Mouse (Mus musculus) adipocyte (in vitro differentiated cells): ENCODE results near the gene Napsa.
A peak's percentile ranks its signal among the peaks of the same experiment; 100 is the strongest.

Experiments used
- DNase-seq: peaks from one replicate; pipeline ENCODE4 v3.0.0-alpha.2; 2016; ENCODE audit warnings: low spot score

Napsa gene

GRCm38 (mm10) chr7:44572213-44572701, at the start of gene Napsa:
Gene Napsa (plus strand): TSS chr7:44572380.
- DNase-seq, result no peak

GRCm38 (mm10) chr7:44523056-44523455, 49.1 kb upstream of the Napsa start:
- DNase-seq, result no peak

- no peak for DNase-seq
These were observed 47.7 kb upstream of the Napsa start, which contains the start of gene Mybpc2 for GRCm38 (mm10) chr7:44524502-44524901. Gene Mybpc2 (minus strand): TSS chr7:44524656.

- peak; percentile 84 for DNase-seq
These were observed 46.9 kb upstream of the Napsa start for GRCm38 (mm10) chr7:44525126-44525832.

- DNase-seq, result no peak
These were observed 45.6 kb upstream of the Napsa start for GRCm38 (mm10) chr7:44526414-44527154.

GRCm38 (mm10) chr7:44527483-44528398, 44.4 kb upstream of the Napsa start:
- no peak for DNase-seq

GRCm38 (mm10) chr7:44529518-44529917, 42.7 kb upstream of the Napsa start:
- DNase-seq, result no peak

- DNase-seq, result no peak
These were observed 41.7 kb upstream of the Napsa start for GRCm38 (mm10) chr7:44530507-44530906.

- no peak for DNase-seq
These were observed 41.0 kb upstream of the Napsa start for GRCm38 (mm10) chr7:44531207-44531606.

- no peak for DNase-seq
These were observed 40.0 kb upstream of the Napsa start, which contains the start of gene Spib for GRCm38 (mm10) chr7:44531946-44532732. Gene Spib (minus strand): TSS chr7:44532071.

GRCm38 (mm10) chr7:44532918-44533745, 39.0 kb upstream of the Napsa start:
- DNase-seq, result no peak

- DNase-seq, result no peak
These were observed 38.5 kb upstream of the Napsa start for GRCm38 (mm10) chr7:44533746-44534045.

- DNase-seq, result no peak
These were observed 37.9 kb upstream of the Napsa start for GRCm38 (mm10) chr7:44534242-44534641.

GRCm38 (mm10) chr7:44534656-44535441, 37.3 kb upstream of the Napsa start:
- DNase-seq, result no peak

- no peak for DNase-seq
These were observed 36.3 kb upstream of the Napsa start for GRCm38 (mm10) chr7:44535657-44536589.

- no peak for DNase-seq
These were observed 35.6 kb upstream of the Napsa start for GRCm38 (mm10) chr7:44536590-44536968.

- DNase-seq, result no peak
These were observed 35.2 kb upstream of the Napsa start for GRCm38 (mm10) chr7:44537009-44537408.

GRCm38 (mm10) chr7:44537496-44537895, 34.7 kb upstream of the Napsa start:
- DNase-seq, result no peak
